Mouse (Mus musculus) brain, embryonic 14.5 days (tissue): ENCODE data around the gene St3gal5. TPM values are rescaled to one million over a fixed set of nuclear protein-coding genes. Genes with fewer than 3 reads are reported as not detected.

Experiments
- DNase-seq: peaks from one replicate; pipeline ENCODE4 v3.0.0-alpha.2; 2011; ENCODE audit warnings: low read depth
- CTCF ChIP-seq: fragments of 200-500 bp; IDR thresholded peaks from 2 replicates; pipeline ENCODE4 v1.5.1; 2012; ENCODE audit warnings: inconsistent platforms, mild to moderate bottlenecking, moderate library complexity, borderline replicate concordance; ENCODE audit not compliant: insufficient read depth, insufficient read length; ENCODE audit errors: extremely low read depth
- POLR2A ChIP-seq: fragments of 200-500 bp; IDR thresholded peaks from 2 replicates; pipeline ENCODE4 v1.6.1; 2012; ENCODE audit warnings: mild to moderate bottlenecking, inconsistent platforms, borderline replicate concordance; ENCODE audit not compliant: poor library complexity, insufficient read depth, insufficient read length, severe bottlenecking; ENCODE audit errors: extremely low read depth
- polyA plus RNA-seq: library from polyadenylated mRNA; depleted of rRNA; stranded (reverse); fragments of >200 nt; gene quantifications from 2 replicates; pipeline ENCODE4 v1.2.3, GENCODE M21; 2012

St3gal5 gene
- polyA plus RNA-seq, 1 experiment: 38.1 TPM

GRCm38 (mm10) chr6:72164321-72165275 is 67.2 kb downstream of the St3gal5 start:
- no peak for TF ChIP-seq POLR2A
- TF ChIP-seq CTCF: peak; percentile 97
- peak; percentile 94 for DNase-seq

- DNase-seq: no peak
- TF ChIP-seq POLR2A: no peak
- no peak for TF ChIP-seq CTCF
These were observed 68.5 kb downstream of the St3gal5 start for GRCm38 (mm10) chr6:72165907-72166306.

GRCm38 (mm10) chr6:72171391-72171790 is 74.0 kb downstream of the St3gal5 start:
- no peak for TF ChIP-seq POLR2A
- TF ChIP-seq CTCF: no peak
- DNase-seq: no peak

- TF ChIP-seq CTCF (no peak), POLR2A (no peak)
- no peak for DNase-seq
These were observed 76.0 kb downstream of the St3gal5 start for GRCm38 (mm10) chr6:72173350-72173749.

GRCm38 (mm10) chr6:72175419-72175818 is 78.0 kb downstream of the St3gal5 start:
- peak; percentile 23 for DNase-seq
- TF ChIP-seq POLR2A (no peak), CTCF (no peak)

GRCm38 (mm10) chr6:72176004-72176403 is 78.6 kb downstream of the St3gal5 start:
- DNase-seq: no peak
- TF ChIP-seq POLR2A (no peak), CTCF (no peak)

- DNase-seq: no peak
- TF ChIP-seq POLR2A: no peak
- TF ChIP-seq CTCF: no peak
These were observed 80.0 kb downstream of the St3gal5 start for GRCm38 (mm10) chr6:72177417-72177816.

GRCm38 (mm10) chr6:72179006-72179405 is 81.6 kb downstream of the St3gal5 start:
- no peak for TF ChIP-seq POLR2A
- no peak for DNase-seq

GRCm38 (mm10) chr6:72179562-72180502 is 82.4 kb downstream of the St3gal5 start:
- no peak for DNase-seq
- TF ChIP-seq POLR2A (no peak), CTCF (no peak)

GRCm38 (mm10) chr6:72184576-72184975 is 87.2 kb downstream of the St3gal5 start:
- no peak for DNase-seq
- TF ChIP-seq CTCF (no peak), POLR2A (no peak)

- peak; percentile 85 for DNase-seq
- TF ChIP-seq POLR2A: no peak
- peak; percentile 98 for TF ChIP-seq CTCF
These were observed 88.6 kb downstream of the St3gal5 start for GRCm38 (mm10) chr6:72185893-72186490.

- DNase-seq: no peak
- TF ChIP-seq CTCF (no peak), POLR2A (no peak)
These were observed 89.4 kb downstream of the St3gal5 start for GRCm38 (mm10) chr6:72186809-72187208.
